Mouse (Mus musculus): ENCODE measurements around the gene Pigs. TPM values are rescaled to one million over a fixed set of nuclear protein-coding genes. Genes with fewer than 3 reads are reported as not detected.

The Pigs gene
- total and polyA plus RNA-seq, 3 experiments, result 26.3 to 65.4 (median 53.1) TPM

DNA sequence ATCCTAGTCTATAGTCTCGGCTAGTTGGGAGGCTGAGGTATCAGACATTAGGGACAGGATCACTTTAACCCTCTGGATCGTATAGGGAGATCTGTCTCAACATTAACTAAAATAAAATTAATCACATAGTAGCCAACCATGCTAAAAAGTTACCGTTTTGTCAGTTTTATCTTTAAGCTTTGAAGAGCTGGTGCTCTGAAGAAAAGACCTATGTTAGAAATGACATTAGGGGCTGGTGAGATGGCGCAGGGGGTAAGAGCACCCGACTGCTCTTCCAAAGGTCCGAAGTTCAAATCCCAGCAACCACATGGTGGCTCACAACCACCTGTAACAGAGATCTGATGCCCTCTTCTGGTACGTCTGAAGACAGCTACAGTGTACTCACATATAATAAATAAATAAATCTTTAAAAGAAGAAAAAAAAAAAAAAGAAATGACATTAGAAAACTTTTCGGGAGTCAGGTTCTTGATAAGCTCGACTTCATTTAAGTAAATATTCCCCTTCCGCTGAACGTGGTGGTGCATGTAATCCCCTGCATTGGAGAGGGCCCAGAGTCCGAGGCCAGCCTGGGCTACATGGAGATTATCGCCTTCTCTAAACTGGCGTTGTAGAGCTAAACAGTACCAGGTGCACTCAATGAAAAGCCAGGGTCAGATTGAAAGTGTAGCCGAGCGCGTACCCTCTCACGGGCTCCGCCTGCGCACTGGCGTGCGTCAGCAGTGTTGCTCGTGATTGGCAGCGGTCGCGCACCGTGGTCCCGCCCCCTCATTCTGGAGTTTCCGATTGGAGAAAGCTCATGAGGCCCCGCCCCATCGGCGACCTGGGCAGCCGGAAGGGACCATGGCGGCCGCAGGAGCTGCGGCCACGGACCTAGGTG lies at the start of gene Pigs (continued):
- TF ChIP-seq RAD21 (IDR thresholded peaks at IDR 0.05; ENCODE audit: low read depth, low read length), result no peak; the same call in none of the 2 replicates
- no peak; the same call in none of the 2 replicates for TF ChIP-seq MAX (IDR thresholded peaks at IDR 0.05; ENCODE audit: low read length)

DNA sequence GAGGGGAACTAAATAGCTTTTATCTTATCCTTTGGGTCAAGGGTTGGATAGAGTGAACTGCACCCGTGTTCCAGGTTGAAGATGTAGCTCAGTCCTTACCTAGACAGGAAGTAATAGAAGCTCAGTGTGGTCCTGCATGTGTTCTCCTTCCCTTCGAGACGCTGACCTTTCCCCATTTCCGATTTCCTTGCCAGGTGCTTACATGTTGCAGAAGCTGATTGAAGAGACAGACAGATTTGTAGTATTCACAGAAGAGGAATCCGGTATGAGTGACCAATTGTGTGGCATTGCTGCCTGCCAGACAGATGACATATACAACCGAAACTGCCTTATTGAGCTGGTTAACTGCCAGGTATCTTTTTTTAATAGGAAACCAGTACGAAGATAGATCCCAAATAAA lies 49.4 kb upstream of the Pigs start:
- Histone ChIP-seq H3K9ac (ENCODE audit: insufficient read depth, low read depth) (no peak overlapping the region), H3K27ac (ENCODE audit: insufficient read depth, low read depth) (no peak overlapping the region), H3K27me3 (replicated peaks) (no peaks in the 10 kb centered on the region), H3K36me3 (replicated peaks in 1 of 2; ENCODE audit: control insufficient read depth in 1 of 2, insufficient read depth in 1 of 2, low read length in 1 of 2) (peaks cover 81 to 96% of the 10 kb centered on the region in 2 experiments), H3K4me2 (ENCODE audit: insufficient read depth, low read depth, poor library complexity, severe bottlenecking) (no peak overlapping the region), H3K79me2 (replicated peaks; ENCODE audit: control insufficient read depth, extremely low read depth, insufficient read depth, poor library complexity, severe bottlenecking) (no peaks in the 10 kb centered on the region), H3K4me3 (replicated peaks in 1 of 3; ENCODE audit: low read depth in 2 of 3, low read length in 2 of 3, poor library complexity in 1 of 3) (no peak overlapping the region), H3K9me3 (replicated peaks; ENCODE audit: low read length) (no peaks in the 10 kb centered on the region), H3K4me1 (ENCODE audit: control insufficient read depth in 1 of 2, insufficient read depth in 2 of 2) (no peaks in the 10 kb centered on the region)
- dilution Hi-C loops (cut with MboI; ENCODE audit: extremely low pct_ligation_motif_present, extremely low pct_unique_long_range_greater_than_20kb, low sequenced_read_pairs) (no loop called here), in situ Hi-C loops (cut with MboI; ENCODE audit: low pct_ligation_motif_present, low pct_unique_long_range_greater_than_20kb, low sequenced_read_pairs) (no loop called here)
- TF ChIP-seq ELF1 (IDR thresholded peaks at IDR 0.05; ENCODE audit: low read depth, low read length), result no peak
- TF ChIP-seq E2F4 (IDR thresholded peaks at IDR 0.05; ENCODE audit: insufficient replicate concordance, low read depth, low read length), result no peak
- no peak for TF ChIP-seq EP300 (IDR thresholded peaks at IDR 0.05; ENCODE audit: low read length)
- no peak for TF ChIP-seq BHLHE40 (IDR thresholded peaks at IDR 0.05; ENCODE audit: low read depth, low read length)
- no peak for TF ChIP-seq UBTF (IDR thresholded peaks at IDR 0.05; ENCODE audit: low read depth, low read length)
- TF ChIP-seq IRF4 (IDR thresholded peaks at IDR 0.05; ENCODE audit: low read depth, low read length), result no peak
- TF ChIP-seq KAT2A (IDR thresholded peaks at IDR 0.05; ENCODE audit: insufficient replicate concordance, low read length), result no peak
- no peak for TF ChIP-seq ZKSCAN1 (IDR thresholded peaks at IDR 0.05; ENCODE audit: borderline replicate concordance, low read depth, low read length)
- no peak for TF ChIP-seq TCF12 (IDR thresholded peaks at IDR 0.05; ENCODE audit: low read depth, low read length)
- TF ChIP-seq ETS1 (conservative IDR thresholded peaks at IDR 0.05; ENCODE audit: low read depth, low read length), result no peak
- TF ChIP-seq NELFE (IDR thresholded peaks at IDR 0.05; ENCODE audit: low read depth, low read length), result no peak
- no peak for TF ChIP-seq CHD1 (IDR thresholded peaks at IDR 0.05; ENCODE audit: low read depth, low read length)
- TF ChIP-seq MAZ (IDR thresholded peaks at IDR 0.05; ENCODE audit: low read depth, low read length), result no peak
- TF ChIP-seq TBP (conservative IDR thresholded peaks at IDR 0.05; ENCODE audit: low read depth, low read length), result no peak
- no peak for TF ChIP-seq MXI1 (IDR thresholded peaks at IDR 0.05; ENCODE audit: low read depth, low read length)
- TF ChIP-seq ZC3H11A (IDR thresholded peaks at IDR 0.05; ENCODE audit: low read depth, low read length), result no peak
- no peak for TF ChIP-seq HCFC1 (IDR thresholded peaks at IDR 0.05; ENCODE audit: low read depth, low read length)
- no peak for TF ChIP-seq POLR2A (IDR thresholded peaks at IDR 0.05; ENCODE audit: low read depth, low read length)
- TF ChIP-seq ZMIZ1 (IDR thresholded peaks at IDR 0.05; ENCODE audit: low read depth, low read length), result no peak
- no peak for DNase-seq (ENCODE audit: extremely low read depth)

All from CH12.LX (cell line).